11 mouse cellular contexts compared by ENCODE assay signal in the genomic region with DNA sequence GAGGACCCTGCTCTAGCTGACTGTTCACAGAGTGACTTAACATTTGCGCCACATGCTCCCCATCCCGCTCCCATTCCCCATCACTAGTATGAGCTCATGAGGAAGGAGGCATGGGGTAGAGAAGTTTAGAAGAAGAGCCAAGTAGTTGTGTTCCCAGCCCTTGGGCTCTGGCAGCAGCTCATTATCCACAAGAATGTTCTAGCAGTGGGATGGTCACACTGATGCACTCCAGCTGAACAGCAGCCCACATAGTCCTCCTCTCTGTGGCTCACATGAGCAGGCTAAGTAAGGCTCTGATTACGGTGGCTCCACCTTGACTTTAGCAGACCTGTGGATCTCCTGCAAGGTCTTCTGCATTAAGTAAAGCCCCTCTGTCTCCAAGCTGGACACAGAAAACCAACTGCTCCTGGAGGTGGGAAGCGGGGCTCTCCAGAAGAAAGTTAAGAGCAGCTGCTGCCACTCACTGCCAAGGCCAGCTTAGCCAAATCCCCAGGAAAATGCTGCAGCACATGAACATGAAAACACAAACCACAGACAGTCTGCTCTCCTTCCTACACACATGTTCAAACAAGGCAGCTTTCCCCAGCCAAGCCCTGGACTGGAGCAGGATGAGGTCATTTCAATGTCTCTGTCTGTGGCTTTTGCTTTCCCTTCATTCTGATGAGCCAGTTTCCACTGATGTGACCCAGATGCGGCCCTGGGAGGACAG. TPM values are rescaled to one million over a fixed set of nuclear protein-coding genes. Genes with fewer than 3 reads are reported as not detected.
A peak's percentile ranks its signal among the peaks of the same experiment; 100 is the strongest.
DNase-seq lines count a peak whose midpoint lies in the region; ATAC-seq and TF ChIP-seq lines count a peak whose summit lies in the region.
"Had no signal": no experiment of that assay in that cellular context is flagged by ENCODE, and none has a peak within 500 bp of the region (broad histone marks: within the 10 kb centered on the region; RNA-seq: fewer than 3 reads in every experiment).

No protein-coding gene starts in this region.

- H3K4me1 ChIP-seq in lung, postnatal 0 days (ENCODE audit: insufficient read depth, low read depth, low read length) = peaks cover 2% of the 10 kb centered on the region; the same call in 1 of the 2 replicates
- H3K4me1 ChIP-seq: neural tube, embryonic 13.5 days had no signal

- no peaks in the 10 kb centered on the region for H3K36me3 ChIP-seq in lung, postnatal 0 days (ENCODE audit: insufficient read depth, low read length)
- H3K36me3 ChIP-seq: neural tube, embryonic 13.5 days had no signal

- no peak overlapping the region for H3K4me2 ChIP-seq in lung, postnatal 0 days (replicated peaks; ENCODE audit: low read depth, low read length)
- H3K4me2 ChIP-seq: hindbrain, embryonic 14.5 days; neural tube, embryonic 13.5 days had no signal

- H3K27me3 ChIP-seq in lung, postnatal 0 days (replicated peaks; ENCODE audit: insufficient read depth, low read length) = no peaks in the 10 kb centered on the region
- H3K27me3 ChIP-seq: neural tube, embryonic 13.5 days had no signal

- H3K9me3 ChIP-seq in lung, postnatal 0 days (ENCODE audit: low read length) = no peaks in the 10 kb centered on the region
- H3K9me3 ChIP-seq: neural tube, embryonic 13.5 days had no signal

- WGBS in lung, postnatal 0 days = 70% methylated on average over 5 of the region's 5 CpGs

- H3K9ac ChIP-seq in lung, postnatal 0 days (replicated peaks; ENCODE audit: low read depth) = no peak overlapping the region
- H3K9ac ChIP-seq: hindbrain, embryonic 14.5 days; neural tube, embryonic 13.5 days had no signal

- ATAC-seq in lung, postnatal 0 days = peak; percentile 90

- no peak for TF ChIP-seq CTCF in layer of hippocampus, adult 2 months (conservative IDR thresholded peaks at IDR 0.05)
- no peak for TF ChIP-seq CTCF in lung, postnatal 0 days (IDR thresholded peaks at IDR 0.05)

- TF ChIP-seq EP300 in lung, postnatal 0 days (IDR thresholded peaks at IDR 0.05) = no peak

- intact Hi-C loops in gastrocnemius, postnatal 14 days (cut with DNase I; ENCODE audit: low total_unique reads) = no loop called here

- no peak overlapping the region for H3K4me3 ChIP-seq in layer of hippocampus, adult 2 months
- H3K4me3 ChIP-seq in lung, postnatal 0 days (ENCODE audit: low read depth, low read length) = no peak overlapping the region
- H3K4me3 ChIP-seq: neural tube, embryonic 13.5 days had no signal

- DNase-seq in layer of hippocampus, adult 2 months (ENCODE audit: low spot score in 2 of 2) = peak; percentile 29 to 33
- DNase-seq in layer of hippocampus, postnatal 25 days (ENCODE audit: extremely low spot score in 1 of 2, low spot score in 1 of 2) = no peak
- peak; percentile 74 for DNase-seq in Muller cell, postnatal 12 days (ENCODE audit: inconsistent ontology term)
- DNase-seq in gastrocnemius, postnatal 14 days = peak; percentile 69
- peak; percentile 89 for DNase-seq in lung, postnatal 0 days (ENCODE audit: low spot score)
- DNase-seq in adrenal gland, postnatal 25 days = no peak
- no peak for DNase-seq in adrenal gland, adult 18-20 months (ENCODE audit: low spot score in 2 of 2)
- DNase-seq in adrenal gland, postnatal 4 days (ENCODE audit: low spot score in 2 of 2) = no peak
- DNase-seq: thymus, postnatal 14 days had no signal

- H3K27ac ChIP-seq in layer of hippocampus, adult 2 months = peak overlapping the region; percentile 75
- H3K27ac ChIP-seq in lung, postnatal 0 days (ENCODE audit: low read length) = peak overlapping the region; percentile 85
- H3K27ac ChIP-seq: hindbrain, embryonic 14.5 days; neural tube, embryonic 13.5 days had no signal

RNA-seq across cellular contexts. Expression of a gene that starts 19.7 kb away (rescaled TPM):
- total RNA-seq in layer of hippocampus, adult 2 months (2021) = 10 to 100 TPM; 20.5 to 21.7 TPM
- total RNA-seq in layer of hippocampus, postnatal 25 days (2021) = 10 to 100 TPM; 19.2 to 21.5 TPM
- total RNA-seq in gastrocnemius, postnatal 14 days (2021) = 1 to 10 TPM; 5.8 to 7.4 TPM
- polyA plus RNA-seq in lung, postnatal 0 days (2015; fragmentation: Nextera tagmentation; extraction: Ambion mirVana) = 39.4 and 44.4 TPM in 2 replicates
- 20.0 and 27.3 TPM in 2 replicates for total RNA-seq in adrenal gland, postnatal 25 days (2021)
- 10 to 100 TPM; 19.4 to 20.6 TPM for total RNA-seq in adrenal gland, adult 18-20 months (2021)
- total RNA-seq in adrenal gland, postnatal 4 days (2021) = 10 to 100 TPM; 34.9 to 35.8 TPM

RNA-seq across cellular contexts. Expression of a gene that starts 37.1 kb away (rescaled TPM):
- 10 to 100 TPM; 25.8 to 29.0 TPM for total RNA-seq in layer of hippocampus, adult 2 months (2021)
- total RNA-seq in layer of hippocampus, postnatal 25 days (2021) = 10 to 100 TPM; 23.9 to 24.5 TPM
- total RNA-seq in gastrocnemius, postnatal 14 days (2021) = 1 to 10 TPM; 5.8 to 7.3 TPM
- 50.0 and 55.7 TPM in 2 replicates for polyA plus RNA-seq in lung, postnatal 0 days (2015; fragmentation: Nextera tagmentation; extraction: Ambion mirVana)
- total RNA-seq in adrenal gland, postnatal 25 days (2021) = 31.0 and 39.8 TPM in 2 replicates
- 10 to 100 TPM; 19.1 to 26.3 TPM for total RNA-seq in adrenal gland, adult 18-20 months (2021)
- 10 to 100 TPM; 31.1 to 38.5 TPM for total RNA-seq in adrenal gland, postnatal 4 days (2021)

RNA-seq across cellular contexts. Expression of a gene that starts 43.8 kb away (rescaled TPM):
- total RNA-seq in layer of hippocampus, adult 2 months (2021) = 10 to 100 TPM; 65.4 to 65.6 TPM
- 10 to 100 TPM; 62.3 to 63.3 TPM for total RNA-seq in layer of hippocampus, postnatal 25 days (2021)
- total RNA-seq in gastrocnemius, postnatal 14 days (2021) = 100 to 1,000 TPM; 167 to 168 TPM
- 125 and 130 TPM in 2 replicates for polyA plus RNA-seq in lung, postnatal 0 days (2015; fragmentation: Nextera tagmentation; extraction: Ambion mirVana)
- total RNA-seq in adrenal gland, postnatal 25 days (2021) = 138 and 153 TPM in 2 replicates
- 100 to 1,000 TPM; 143 to 160 TPM for total RNA-seq in adrenal gland, adult 18-20 months (2021)
- total RNA-seq in adrenal gland, postnatal 4 days (2021) = 100 to 1,000 TPM; 119 to 127 TPM

RNA-seq across cellular contexts. Expression of a gene that starts 43.9 kb away (rescaled TPM):
- 1 to 10 TPM; 1.6 to 2.7 TPM for total RNA-seq in layer of hippocampus, adult 2 months (2021)
- 1 to 10 TPM; 1.5 to 2.2 TPM for total RNA-seq in layer of hippocampus, postnatal 25 days (2021)
- 10 to 100 TPM; 17.0 to 20.0 TPM for total RNA-seq in gastrocnemius, postnatal 14 days (2021)
- 11.0 and 11.5 TPM in 2 replicates for polyA plus RNA-seq in lung, postnatal 0 days (2015; fragmentation: Nextera tagmentation; extraction: Ambion mirVana)
- total RNA-seq in adrenal gland, postnatal 25 days (2021) = 7.6 and 10.7 TPM in 2 replicates
- 1 to 10 TPM; 4.5 to 5.1 TPM for total RNA-seq in adrenal gland, adult 18-20 months (2021)
- 10 to 100 TPM in 1 of 2 experiments, 1 to 10 TPM in 1; 6.8 to 10.2 TPM for total RNA-seq in adrenal gland, postnatal 4 days (2021)

RNA-seq across cellular contexts. Expression of a gene that starts 54.7 kb away (rescaled TPM):
- 10 to 100 TPM; 35.4 to 37.3 TPM for total RNA-seq in layer of hippocampus, adult 2 months (2021)
- 10 to 100 TPM; 34.3 to 34.5 TPM for total RNA-seq in layer of hippocampus, postnatal 25 days (2021)
- 10 to 100 TPM; 34.7 to 40.1 TPM for total RNA-seq in gastrocnemius, postnatal 14 days (2021)
- 22.5 and 23.2 TPM in 2 replicates for polyA plus RNA-seq in lung, postnatal 0 days (2015; fragmentation: Nextera tagmentation; extraction: Ambion mirVana)
- total RNA-seq in adrenal gland, postnatal 25 days (2021) = 46.6 and 57.8 TPM in 2 replicates
- 10 to 100 TPM; 51.2 to 70.5 TPM for total RNA-seq in adrenal gland, adult 18-20 months (2021)
- total RNA-seq in adrenal gland, postnatal 4 days (2021) = 10 to 100 TPM; 59.5 to 63.5 TPM

Comparison
In these comparisons a context has a peak if more than half of its experiments do, and no peak if none do; other contexts are left out.
1. DNase-seq: peak in layer of hippocampus, adult 2 months (2 of 2), Muller cell, postnatal 12 days (single experiment), gastrocnemius, postnatal 14 days (single experiment) and lung, postnatal 0 days (single experiment); none in layer of hippocampus, postnatal 25 days (0 of 2), adrenal gland, postnatal 25 days (single experiment), adrenal gland, adult 18-20 months (0 of 2) and adrenal gland, postnatal 4 days (0 of 2).